Mouse (Mus musculus) cerebellum, adult 2 months (tissue): Measurements from ENCODE around the gene 1110032A03Rik.

Source experiments
- CTCF ChIP-seq: fragments of 200-500 bp; IDR thresholded peaks from 2 replicates; pipeline ENCODE4 v1.5.1; 2011; ENCODE audit warnings: low read depth, mild to moderate bottlenecking, control low read depth, low read length, moderate library complexity, borderline replicate concordance; ENCODE audit not compliant: insufficient read depth
- POLR2A ChIP-seq: fragments of 200-500 bp; IDR thresholded peaks from 2 replicates; pipeline ENCODE4 v1.6.1; 2011; ENCODE audit warnings: low read length, control low read depth, borderline replicate concordance; ENCODE audit not compliant: insufficient read depth

DNA sequence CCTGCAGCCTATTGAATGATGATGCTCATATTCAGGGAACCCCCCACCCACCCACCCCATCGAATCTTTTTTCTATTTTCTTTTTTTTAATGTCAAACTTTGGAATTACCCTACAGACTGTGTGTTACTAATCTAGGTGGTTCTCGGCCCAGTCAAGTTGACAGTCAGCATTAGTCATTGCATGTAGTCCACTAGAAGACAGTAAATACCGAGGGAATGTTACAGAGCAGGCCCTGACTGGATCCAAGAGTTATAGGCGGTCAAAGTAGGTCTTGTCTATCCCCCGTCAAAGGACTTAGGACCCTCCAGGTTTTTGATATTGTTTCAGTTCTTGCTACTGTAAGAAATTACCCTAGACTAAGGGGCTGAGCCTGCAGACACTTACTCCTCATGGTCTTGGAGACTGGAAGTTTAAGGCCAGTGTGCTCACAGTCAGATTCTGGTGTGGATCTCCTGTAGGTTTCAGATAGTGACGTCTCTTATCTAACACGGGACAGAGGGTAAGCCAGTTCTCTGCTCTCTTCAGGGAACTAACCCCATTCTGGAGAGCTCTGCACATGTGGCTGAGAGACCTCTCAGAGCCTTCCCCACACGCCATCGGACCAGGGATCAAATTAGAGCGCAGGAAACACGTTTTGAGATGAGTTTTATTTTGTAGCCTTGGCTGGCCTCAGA is 48.6 kb upstream of the 1110032A03Rik start:
- TF ChIP-seq POLR2A (no peak), CTCF (no peak)
